Mouse (Mus musculus) hindbrain, embryonic 10.5 days (tissue): ENCODE measurements around the gene Cryba4. TPM values are rescaled to one million over a fixed set of nuclear protein-coding genes. Genes with fewer than 3 reads are reported as not detected.

Experiments
- DNase-seq: peaks from one replicate; pipeline ENCODE4 v3.0.0-alpha.2; 2017; ENCODE audit warnings: low spot score
- H3K27ac ChIP-seq: fragments of 300-500 bp; sonication (generic); 2 replicates; pipeline ENCODE4 v1.5.1; 2016; ENCODE audit warnings: mild to moderate bottlenecking, moderate library complexity
- H3K27me3 ChIP-seq: fragments of 300-500 bp; sonication (generic); 2 replicates; pipeline ENCODE4 v1.6.1; 2016; ENCODE audit warnings: mild to moderate bottlenecking; ENCODE audit not compliant: poor library complexity, insufficient read depth, severe bottlenecking
- H3K36me3 ChIP-seq: fragments of 300-500 bp; sonication (generic); 2 replicates; pipeline ENCODE4 v1.6.1; 2016; ENCODE audit warnings: mild to moderate bottlenecking, moderate library complexity
- H3K4me1 ChIP-seq: fragments of 300-500 bp; sonication (generic); replicated peaks from 2 replicates; pipeline ENCODE4 v1.6.1; 2016; ENCODE audit warnings: mild to moderate bottlenecking
- H3K4me3 ChIP-seq: fragments of 300-500 bp; sonication (generic); 2 replicates; pipeline ENCODE4 v1.5.1; 2016; ENCODE audit warnings: mild to moderate bottlenecking, moderate library complexity
- H3K9me3 ChIP-seq: fragments of 300-500 bp; sonication (generic); 2 replicates; pipeline ENCODE4 v1.6.1; 2016; ENCODE audit warnings: mild to moderate bottlenecking, moderate library complexity
- WGBS: fragments of 180-500 bp; shearing (Covaris S2); methylation state at CpG from one replicate; pipeline ENCODE4 v1.1.7; 2016; 5-methylcytosine and 5-hydroxymethylcytosine counted together
- polyA plus RNA-seq: library from polyadenylated mRNA; unstranded; fragments of >200 nt; fragmentation: Nextera tagmentation; extraction: Ambion mirVana; gene quantifications from 2 replicates; pipeline ENCODE4 v1.2.1, GENCODE M21; 2016

Cryba4 gene
- polyA plus RNA-seq, 1 experiment from 2014 or later, result 1.4 TPM

GRCm38 (mm10) chr5:112254282-112254806 is 2.0 kb upstream of the Cryba4 start:
- 93% methylated on average over 7 of the region's 7 CpGs for WGBS
- Histone ChIP-seq H3K36me3 (no peaks in the 10 kb centered on the region), H3K27me3 (peaks cover 12% of the 10 kb centered on the region; the same call in 1 of the 2 replicates), H3K27ac (peak overlapping the region; percentile 18; the same call in 1 of the 2 replicates), H3K9me3 (no peaks in the 10 kb centered on the region), H3K4me3 (no peak overlapping the region), H3K4me1 (peaks cover 11% of the 10 kb centered on the region)
- no peak for DNase-seq

- Histone ChIP-seq H3K9me3 (no peaks in the 10 kb centered on the region), H3K4me1 (peaks cover 12% of the 10 kb centered on the region), H3K4me3 (no peak overlapping the region), H3K36me3 (no peaks in the 10 kb centered on the region), H3K27ac (no peak overlapping the region), H3K27me3 (peaks cover 14% of the 10 kb centered on the region; the same call in 1 of the 2 replicates)
- WGBS, result 32% methylated on average over 8 of the region's 8 CpGs
- DNase-seq, result no peak
These were observed 851 bp upstream of the Cryba4 start for GRCm38 (mm10) chr5:112253169-112253568.

- 88% methylated on average over 11 of the region's 11 CpGs for WGBS
- no peak for DNase-seq
- Histone ChIP-seq H3K9me3 (no peaks in the 10 kb centered on the region), H3K4me3 (no peak overlapping the region), H3K27me3 (peaks cover 9% of the 10 kb centered on the region; the same call in 1 of the 2 replicates), H3K4me1 (peaks cover 38% of the 10 kb centered on the region), H3K27ac (no peak overlapping the region), H3K36me3 (no peaks in the 10 kb centered on the region)
These were observed 3.2 kb downstream of the Cryba4 start for GRCm38 (mm10) chr5:112249106-112249505.

- Histone ChIP-seq H3K36me3 (no peaks in the 10 kb centered on the region), H3K4me1 (peaks cover 36% of the 10 kb centered on the region), H3K9me3 (no peaks in the 10 kb centered on the region), H3K27ac (0 out of 2 replicates have a peak overlapping the region, but pooled peaks have one; percentile 40), H3K27me3 (peaks cover 9% of the 10 kb centered on the region; the same call in 1 of the 2 replicates), H3K4me3 (no peak overlapping the region)
- DNase-seq, result no peak
- 47% methylated on average over 8 of the region's 8 CpGs for WGBS
These were observed 4.9 kb downstream of the Cryba4 start for GRCm38 (mm10) chr5:112247399-112247798.

GRCm38 (mm10) chr5:112244890-112245615 is 7.3 kb downstream of the Cryba4 start:
- H3K27ac ChIP-seq, result peak overlapping the region; percentile 31; the same call in 1 of the 2 replicates

GRCm38 (mm10) chr5:112244275-112244562 is 8.1 kb downstream of the Cryba4 start:
- Histone ChIP-seq H3K27me3 (peaks cover 9% of the 10 kb centered on the region; the same call in 1 of the 2 replicates), H3K27ac (no peak overlapping the region), H3K4me3 (no peak overlapping the region), H3K4me1 (peaks cover 54% of the 10 kb centered on the region), H3K9me3 (no peaks in the 10 kb centered on the region), H3K36me3 (no peaks in the 10 kb centered on the region)
- WGBS, result 86% methylated on average over 1 of the region's 1 CpGs
- DNase-seq, result no peak

More at GRCm38 (mm10) chr5:112244890-112245615, 7.3 kb downstream of the Cryba4 start:
- Histone ChIP-seq H3K4me3 (no peak overlapping the region), H3K4me1 (peaks cover 46% of the 10 kb centered on the region), H3K36me3 (no peaks in the 10 kb centered on the region), H3K9me3 (no peaks in the 10 kb centered on the region), H3K27me3 (peaks cover 5% of the 10 kb centered on the region; the same call in 1 of the 2 replicates)
- DNase-seq, result no peak
- 53% methylated on average over 8 of the region's 8 CpGs for WGBS

GRCm38 (mm10) chr5:112243539-112244274 is 8.6 kb downstream of the Cryba4 start:
- no peak overlapping the region for H3K27ac ChIP-seq
- peaks cover 59% of the 10 kb centered on the region for H3K4me1 ChIP-seq
- WGBS, result 80% methylated on average over 10 of the region's 10 CpGs
- DNase-seq, result no peak
- H3K36me3 ChIP-seq, result no peaks in the 10 kb centered on the region
- H3K4me3 ChIP-seq, result no peak overlapping the region
- H3K27me3 ChIP-seq, result peaks cover 12% of the 10 kb centered on the region; the same call in 1 of the 2 replicates
- no peaks in the 10 kb centered on the region for H3K9me3 ChIP-seq

- WGBS, result 53% methylated on average over 5 of the region's 5 CpGs
- peaks cover 64% of the 10 kb centered on the region for H3K4me1 ChIP-seq
These were observed 9.3 kb downstream of the Cryba4 start for GRCm38 (mm10) chr5:112243041-112243440.

GRCm38 (mm10) chr5:112242361-112242778 is 9.9 kb downstream of the Cryba4 start:
- Histone ChIP-seq H3K27me3 (peaks cover 7% of the 10 kb centered on the region; the same call in 1 of the 2 replicates), H3K27ac (peak overlapping the region; percentile 4; the same call in 1 of the 2 replicates), H3K4me3 (no peak overlapping the region), H3K36me3 (no peaks in the 10 kb centered on the region), H3K4me1 (peaks cover 68% of the 10 kb centered on the region), H3K9me3 (no peaks in the 10 kb centered on the region)
- no peak for DNase-seq
- 76% methylated on average over 5 of the region's 5 CpGs for WGBS

More at GRCm38 (mm10) chr5:112243041-112243440, 9.3 kb downstream of the Cryba4 start:
- no peaks in the 10 kb centered on the region for H3K36me3 ChIP-seq
- DNase-seq, result no peak
- H3K27ac ChIP-seq, result 0 out of 2 replicates have a peak overlapping the region, but pooled peaks have one; percentile 29
- no peak overlapping the region for H3K4me3 ChIP-seq
- H3K27me3 ChIP-seq, result peaks cover 9% of the 10 kb centered on the region; the same call in 1 of the 2 replicates
- H3K9me3 ChIP-seq, result no peaks in the 10 kb centered on the region

- Histone ChIP-seq H3K27me3 (peaks cover 7% of the 10 kb centered on the region; the same call in 1 of the 2 replicates), H3K4me3 (no peak overlapping the region), H3K4me1 (peaks cover 68% of the 10 kb centered on the region), H3K27ac (0 out of 2 replicates have a peak overlapping the region, but pooled peaks have one; percentile 4), H3K36me3 (no peaks in the 10 kb centered on the region), H3K9me3 (no peaks in the 10 kb centered on the region)
- 84% methylated on average over 2 of the region's 2 CpGs for WGBS
- no peak for DNase-seq
These were observed 10.5 kb downstream of the Cryba4 start for GRCm38 (mm10) chr5:112241849-112242248.

GRCm38 (mm10) chr5:112240761-112241160 is 11.6 kb downstream of the Cryba4 start:
- Histone ChIP-seq H3K27me3 (peaks cover 7% of the 10 kb centered on the region; the same call in 1 of the 2 replicates), H3K4me3 (0 out of 2 replicates have a peak overlapping the region, but pooled peaks have one; percentile 18), H3K27ac (peak overlapping the region; percentile 96), H3K36me3 (no peaks in the 10 kb centered on the region), H3K9me3 (no peaks in the 10 kb centered on the region), H3K4me1 (peaks cover 74% of the 10 kb centered on the region)
- DNase-seq, result peak; percentile 89
- 5% methylated on average over 10 of the region's 10 CpGs for WGBS

GRCm38 (mm10) chr5:112238781-112239482 is 13.4 kb downstream of the Cryba4 start:
- WGBS, result 58% methylated on average over 3 of the region's 3 CpGs
- Histone ChIP-seq H3K9me3 (no peaks in the 10 kb centered on the region), H3K27me3 (peaks cover 7% of the 10 kb centered on the region; the same call in 1 of the 2 replicates), H3K4me1 (peaks cover 72% of the 10 kb centered on the region), H3K4me3 (peak overlapping the region; percentile 18; the same call in 1 of the 2 replicates), H3K27ac (peak overlapping the region; percentile 96), H3K36me3 (no peaks in the 10 kb centered on the region)
- peak; percentile 65 for DNase-seq
